Mouse (Mus musculus): ENCODE results near the gene Nrxn1. TPM values are rescaled to one million over a fixed set of nuclear protein-coding genes. Genes with fewer than 3 reads are reported as not detected.
"Not testable (repeated sequence)": the region's sequence is repeated elsewhere in the genome, so short reads cannot be mapped to it uniquely, and the experiment has no call there.

Gene Nrxn1
- polyA plus RNA-seq, 2 experiments from 2014 or later = 0.21 TPM; not detected in 1

- ATAC-seq = no peak
Observed at GRCm38 (mm10) chr17:90247071-90247849, 845.6 kb downstream of the Nrxn1 start.

DNA sequence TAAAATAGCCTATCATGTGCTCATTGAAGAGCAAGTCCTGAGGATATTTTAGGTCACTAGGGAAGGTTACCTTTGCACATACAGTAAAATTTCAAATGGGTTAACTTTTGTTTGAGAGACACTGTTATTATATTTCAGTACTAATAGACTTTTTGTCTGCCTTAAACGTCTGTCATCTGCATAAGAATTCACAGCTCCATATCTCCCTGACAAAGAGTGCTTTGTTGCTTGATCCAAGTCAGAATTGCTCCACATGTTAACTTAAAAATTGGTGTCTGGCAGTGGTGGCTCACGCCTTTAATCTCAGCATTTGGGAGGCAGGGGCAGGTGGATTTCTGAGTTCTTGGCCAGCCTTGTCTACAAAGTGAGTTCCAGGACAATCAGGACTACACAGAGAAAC is 848.5 kb downstream of the Nrxn1 start:
- no peak for ATAC-seq

DNA sequence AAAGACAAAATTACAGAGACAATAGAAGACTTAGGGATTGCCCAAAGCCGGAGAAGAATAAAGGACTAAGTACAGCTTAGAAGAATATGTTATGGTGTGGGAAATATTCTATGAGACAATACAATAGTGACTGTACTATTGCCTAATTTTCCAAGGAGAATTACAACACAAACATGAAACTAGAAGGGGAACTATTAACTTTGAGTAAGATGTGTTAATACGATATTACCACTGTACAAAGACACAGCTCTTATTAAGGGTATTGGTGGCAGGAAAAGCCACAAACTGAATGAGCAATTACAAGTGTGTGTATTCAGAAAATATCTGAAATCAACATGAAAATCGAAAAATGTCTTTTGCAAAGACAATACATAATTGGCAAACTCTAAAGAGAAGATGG is 853.9 kb downstream of the Nrxn1 start:
- no peak for ATAC-seq

GRCm38 (mm10) chr17:90238517-90238916 is 854.4 kb downstream of the Nrxn1 start:
- no peak for ATAC-seq

DNA sequence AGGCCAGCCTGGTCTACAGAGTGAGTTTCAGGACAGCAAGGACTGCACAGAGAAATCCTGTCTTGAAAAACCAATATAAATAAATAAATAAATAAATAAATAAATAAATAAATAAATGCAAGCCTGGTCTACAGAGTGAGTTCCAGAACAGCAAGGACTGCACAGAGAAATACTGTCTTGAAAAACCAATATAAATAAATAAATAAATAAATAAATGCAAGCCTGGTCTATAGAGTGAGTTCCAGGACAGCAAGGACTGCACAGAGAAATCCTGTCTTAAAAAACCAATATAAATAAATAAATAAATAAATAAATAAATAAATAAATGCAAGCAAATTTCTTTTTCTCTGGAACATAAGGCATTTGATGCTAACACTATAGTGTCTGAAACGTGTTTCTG is 857.2 kb downstream of the Nrxn1 start:
- not testable (repeated sequence) for ATAC-seq

DNA sequence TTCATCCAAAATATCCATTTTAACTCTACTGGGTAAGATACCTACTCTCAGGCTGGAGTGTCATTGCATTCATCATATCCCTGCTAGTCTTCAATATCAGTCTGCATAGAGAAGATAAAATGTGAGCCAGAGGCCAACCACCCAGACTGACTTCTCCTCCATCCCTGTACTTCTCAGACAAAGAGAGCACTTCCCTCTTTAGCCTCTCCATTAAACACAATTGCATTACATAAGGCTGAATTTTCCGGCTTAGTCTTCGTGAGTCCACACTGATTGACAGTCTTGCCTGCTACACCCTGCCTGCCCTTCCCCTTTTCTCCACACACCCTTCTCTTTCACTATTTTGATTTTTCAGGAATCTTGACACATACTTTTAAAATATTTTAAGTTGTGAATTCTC is 858.1 kb downstream of the Nrxn1 start:
- ATAC-seq = no peak

DNA sequence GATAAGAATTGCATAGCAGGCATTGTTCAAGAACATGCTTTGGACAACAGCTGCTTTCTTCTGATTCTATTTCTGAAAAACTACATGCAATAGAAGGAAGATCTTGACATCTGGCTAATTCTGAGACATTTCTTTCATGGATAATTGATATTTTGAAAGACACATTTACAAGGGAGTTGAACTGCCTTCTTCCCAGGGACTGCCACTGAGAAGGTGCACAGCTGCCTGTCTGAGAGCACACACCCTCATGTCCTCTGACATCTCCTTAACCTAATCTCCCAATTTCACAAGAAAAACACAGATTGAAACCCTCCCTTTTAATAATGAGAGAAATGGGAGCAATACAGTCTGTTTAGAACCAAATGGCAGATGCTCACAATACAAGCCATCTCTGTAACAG is 884.3 kb downstream of the Nrxn1 start:
- ATAC-seq = no peak

GRCm38 (mm10) chr17:90207617-90208016 is 885.3 kb downstream of the Nrxn1 start:
- no peak for ATAC-seq

GRCm38 (mm10) chr17:90203993-90204392 is 888.9 kb downstream of the Nrxn1 start:
- no peak for ATAC-seq

DNA sequence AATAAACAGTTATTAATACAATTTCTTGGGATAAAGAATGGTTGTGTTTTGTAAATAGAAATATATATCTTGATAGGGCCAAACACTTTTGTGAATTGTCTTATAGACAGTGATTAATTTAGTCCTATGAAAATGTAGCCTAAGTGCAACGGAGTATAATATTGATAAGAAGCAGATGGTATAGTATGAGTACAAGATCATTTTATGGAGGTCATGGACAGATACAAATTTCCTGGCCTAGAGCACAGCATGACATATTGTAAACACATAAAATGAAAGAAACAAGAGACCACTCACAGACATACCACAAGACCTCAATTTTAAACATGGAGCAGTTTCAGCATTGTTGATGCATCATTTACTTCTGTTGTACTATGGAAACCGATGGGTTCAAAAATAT is 890.1 kb downstream of the Nrxn1 start:
- ATAC-seq = no peak

GRCm38 (mm10) chr17:90196772-90197171 is 896.1 kb downstream of the Nrxn1 start:
- no peak for ATAC-seq

GRCm38 (mm10) chr17:90141602-90142001 is 951.3 kb downstream of the Nrxn1 start:
- no peak for ATAC-seq

DNA sequence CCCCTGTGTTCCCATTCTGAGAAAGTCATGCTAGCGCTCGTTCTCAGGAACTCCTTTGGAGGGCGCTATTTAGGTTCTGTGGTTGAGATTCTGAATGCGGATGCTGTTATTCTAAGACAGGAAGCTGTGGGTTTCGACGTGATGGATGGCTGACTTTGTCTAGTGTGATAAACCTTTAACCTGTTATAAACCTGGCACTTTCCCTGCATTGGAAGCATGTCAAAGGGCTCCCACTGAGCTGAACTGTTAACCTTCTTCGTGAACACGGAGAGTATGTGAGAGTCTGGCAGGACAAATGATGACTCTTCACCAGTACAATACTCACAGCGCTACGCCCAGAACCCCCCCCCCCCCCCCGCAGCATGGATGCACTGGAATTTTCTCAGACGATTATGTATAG is 962.0 kb downstream of the Nrxn1 start:
- no peak for ATAC-seq

DNA sequence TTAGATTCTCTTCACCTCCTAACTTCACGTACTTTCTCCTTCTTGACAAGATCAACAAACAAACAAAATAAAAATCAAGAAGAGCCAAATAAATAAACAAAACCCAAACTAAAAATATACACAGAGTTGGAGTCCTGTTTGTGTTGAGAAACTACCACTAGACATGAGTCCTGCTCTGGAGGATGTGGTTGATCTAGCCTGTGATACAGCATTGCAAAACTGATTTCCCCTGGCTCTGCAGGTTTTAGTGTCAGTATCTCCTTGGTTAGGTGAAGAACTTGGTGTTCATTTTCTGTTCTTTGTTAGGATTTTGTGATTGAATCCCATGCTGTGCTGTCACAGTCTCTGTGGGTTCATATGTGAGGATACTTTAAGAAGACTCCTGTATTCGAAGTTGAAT is 963.7 kb downstream of the Nrxn1 start:
- no peak for ATAC-seq

- ATAC-seq = no peak
Observed at GRCm38 (mm10) chr17:90127561-90127960, 965.3 kb downstream of the Nrxn1 start.

DNA sequence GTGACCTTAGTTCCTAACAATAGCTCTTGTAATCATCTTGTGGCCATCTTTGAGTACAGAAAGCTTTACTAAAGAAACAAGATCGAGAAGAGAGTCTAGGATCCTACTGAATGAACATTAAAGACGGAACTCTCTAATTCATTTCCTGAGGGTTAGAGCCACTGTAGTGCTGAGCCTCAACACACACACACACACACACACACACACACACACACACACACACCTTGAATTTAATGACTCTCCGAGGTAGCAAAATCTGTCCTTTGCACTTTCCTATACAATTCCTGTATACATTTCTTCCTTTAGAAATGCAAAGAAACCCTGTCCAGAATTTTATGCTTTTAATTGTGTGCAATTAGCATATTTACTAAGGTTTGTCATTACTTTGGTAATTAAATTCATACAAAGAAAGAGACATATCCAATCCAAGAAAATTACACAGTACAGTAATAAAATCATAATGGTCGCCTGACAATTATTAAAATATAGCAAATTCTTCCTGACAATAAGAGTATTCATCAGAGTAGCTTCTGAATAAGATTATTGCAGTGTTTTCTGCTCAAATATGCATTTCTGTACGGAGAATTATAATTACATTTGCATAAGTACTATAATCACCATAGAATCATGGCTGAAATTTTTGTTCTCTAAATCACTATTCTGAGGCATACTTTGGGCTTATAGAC is 969.9 kb downstream of the Nrxn1 start:
- no peak for ATAC-seq

- ATAC-seq = no peak
Observed at GRCm38 (mm10) chr17:90116241-90116640, 976.6 kb downstream of the Nrxn1 start.

DNA sequence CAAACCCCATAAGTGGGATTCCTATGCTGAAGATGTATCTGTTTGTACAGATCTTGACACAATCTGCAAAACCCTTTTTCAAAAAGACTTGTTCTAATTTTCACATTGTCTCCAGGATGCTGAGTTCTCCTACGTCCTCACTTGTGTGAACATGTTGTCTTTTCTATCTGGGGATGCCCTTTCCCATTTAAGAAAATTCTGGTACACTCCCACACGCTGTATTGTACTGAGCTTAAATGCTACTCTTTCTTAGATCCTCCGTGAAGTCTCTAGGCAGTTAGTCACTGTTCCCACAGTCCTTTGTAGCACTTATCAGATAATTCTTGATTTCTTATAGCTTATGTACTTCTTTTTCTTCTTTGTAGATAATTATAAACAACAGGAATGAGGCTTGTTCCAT is 997.9 kb downstream of the Nrxn1 start:
- no peak for ATAC-seq

DNA sequence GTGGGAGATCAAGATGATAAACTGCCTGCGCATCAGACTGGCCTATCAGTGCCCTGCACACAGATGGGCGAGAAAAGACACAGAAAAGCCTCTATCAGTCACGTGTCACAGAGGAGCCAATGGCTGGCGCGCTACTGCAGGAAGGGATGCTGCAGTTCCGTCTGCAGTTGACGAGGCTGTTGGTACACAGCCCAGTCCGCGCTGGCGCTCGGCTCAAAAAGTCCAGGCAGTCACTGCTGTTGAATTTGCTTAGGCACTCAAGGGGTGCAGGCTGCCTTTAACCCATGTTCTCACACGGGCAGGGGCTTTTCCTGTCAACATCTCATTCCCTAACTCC is 1004.6 kb downstream of the Nrxn1 start:
- no peak for ATAC-seq

GRCm38 (mm10) chr17:90087616-90088313 is 1005.1 kb downstream of the Nrxn1 start:
- no peak for ATAC-seq

GRCm38 (mm10) chr17:90086826-90087225 is 1006.0 kb downstream of the Nrxn1 start:
- no peak for ATAC-seq

- no peak for ATAC-seq
Observed at GRCm38 (mm10) chr17:90079003-90079402, 1013.9 kb downstream of the Nrxn1 start.

GRCm38 (mm10) chr17:90078488-90078887 is 1014.4 kb downstream of the Nrxn1 start:
- no peak for ATAC-seq

GRCm38 (mm10) chr17:90062866-90063265 is 1030.0 kb downstream of the Nrxn1 start:
- ATAC-seq = no peak
